Mouse (Mus musculus) hindlimb bud, embryonic 11.5 days (tissue): ENCODE measurements around the gene Top3a.
"Not testable (repeated sequence)": the region's sequence is repeated elsewhere in the genome, so short reads cannot be mapped to it uniquely, and the experiment has no call there.

Experiments used
- DNase-seq: peaks from one replicate; pipeline ENCODE4 v3.0.0-alpha.2; 2012; ENCODE audit warnings: low read depth, low spot score; ENCODE audit errors: extremely low spot score

The Top3a gene

GRCm38 (mm10) chr11:60776829-60777740, at the start of gene Top3a, which contains the start of gene Smcr8:
Top3a (minus strand) TSS chr11:60777365.
Smcr8 (plus strand) TSS chr11:60777524.
- DNase-seq = peak; percentile 89

- DNase-seq = no peak
These were observed 49.5 kb upstream of the Top3a start for GRCm38 (mm10) chr11:60826700-60827099.

- DNase-seq = no peak
These were observed 48.0 kb upstream of the Top3a start for GRCm38 (mm10) chr11:60825191-60825590.

GRCm38 (mm10) chr11:60823771-60824170, 46.6 kb upstream of the Top3a start:
- DNase-seq = no peak

- DNase-seq = no peak
These were observed 39.2 kb upstream of the Top3a start for GRCm38 (mm10) chr11:60816398-60816797.

GRCm38 (mm10) chr11:60811618-60812017, 34.5 kb upstream of the Top3a start, which contains the start of gene Shmt1:
Shmt1 (minus strand) TSS chr11:60811718.
- not testable (repeated sequence) for DNase-seq

- DNase-seq = peak; percentile 64
These were observed 33.9 kb upstream of the Top3a start for GRCm38 (mm10) chr11:60811054-60811460.

- DNase-seq = no peak
These were observed 33.1 kb upstream of the Top3a start for GRCm38 (mm10) chr11:60810046-60810965.

GRCm38 (mm10) chr11:60809546-60809945, 32.4 kb upstream of the Top3a start:
- no peak for DNase-seq

GRCm38 (mm10) chr11:60808286-60809070, 31.3 kb upstream of the Top3a start:
- no peak for DNase-seq

GRCm38 (mm10) chr11:60800892-60801291, 23.7 kb upstream of the Top3a start:
- no peak for DNase-seq

GRCm38 (mm10) chr11:60799977-60800376, 22.8 kb upstream of the Top3a start:
- no peak for DNase-seq

GRCm38 (mm10) chr11:60796342-60796741, 19.2 kb upstream of the Top3a start:
- DNase-seq = no peak

GRCm38 (mm10) chr11:60790472-60790871, 13.3 kb upstream of the Top3a start:
- no peak for DNase-seq

GRCm38 (mm10) chr11:60787595-60787994, 10.4 kb upstream of the Top3a start:
- DNase-seq = no peak

- DNase-seq = no peak
These were observed 7.2 kb upstream of the Top3a start for GRCm38 (mm10) chr11:60784179-60784922.

GRCm38 (mm10) chr11:60779673-60780189, 2.6 kb upstream of the Top3a start:
- DNase-seq = no peak

- no peak for DNase-seq
These were observed 721 bp upstream of the Top3a start for GRCm38 (mm10) chr11:60777801-60778370.

- no peak for DNase-seq
These were observed 897 bp downstream of the Top3a start for GRCm38 (mm10) chr11:60776107-60776828.
